Mouse (Mus musculus) ES-Bruce4 (cell line): ENCODE data around the gene Dlk1.

Source experiments
- CTCF ChIP-seq: IDR thresholded peaks from one replicate; pipeline ENCODE4 v1.8.1; 2011; ENCODE audit warnings: low read depth, low read length
- EP300 ChIP-seq: IDR thresholded peaks from 2 replicates; pipeline ENCODE4 v1.6.1; 2011; ENCODE audit warnings: low read depth, low read length; ENCODE audit not compliant: insufficient read depth
- POLR2A ChIP-seq: IDR thresholded peaks from one replicate; pipeline ENCODE4 v1.8.1; 2011; ENCODE audit warnings: low read length; ENCODE audit not compliant: insufficient read depth

GRCm38 (mm10) chr12:109507693-109508092, 55.1 kb downstream of the Dlk1 start:
- TF ChIP-seq CTCF (no peak), POLR2A (no peak), EP300 (no peak)
